Mouse (Mus musculus): ENCODE results near the gene Frmd6.

The Frmd6 gene

GRCm38 (mm10) chr12:70824729-70825650, at the start of gene Frmd6:
Gene Frmd6, plus strand, starts transcription at chr12:70825514.
- DNase-seq (ENCODE audit: low read depth, low spot score) = peak; percentile 90

GRCm38 (mm10) chr12:70775609-70776008, 49.7 kb upstream of the Frmd6 start:
- no peak for DNase-seq (ENCODE audit: low read depth, low spot score)

DNA sequence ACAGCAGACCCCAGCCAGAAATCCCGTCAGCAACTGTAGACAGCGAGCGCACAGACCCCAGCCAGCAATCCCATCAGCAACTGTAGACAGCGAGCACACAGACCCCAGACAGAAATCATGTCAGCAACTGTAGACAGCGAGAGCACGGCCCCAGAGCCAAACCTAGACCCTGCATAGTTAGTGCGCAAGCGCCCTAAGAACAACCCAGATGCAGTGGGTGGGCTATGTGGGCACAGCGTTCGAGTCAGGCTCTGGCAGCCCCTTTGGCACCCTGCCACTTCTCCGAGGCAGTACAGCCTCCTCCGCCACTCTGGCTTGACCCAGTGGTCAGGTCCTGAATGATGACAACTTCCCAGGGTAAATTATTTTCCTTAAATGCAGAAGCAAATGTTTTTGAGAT, 48.6 kb upstream of the Frmd6 start:
- no peak for DNase-seq (ENCODE audit: low read depth, low spot score)

- DNase-seq (ENCODE audit: low read depth, low spot score) = no peak
Measured at GRCm38 (mm10) chr12:70777466-70777865, 47.8 kb upstream of the Frmd6 start.

GRCm38 (mm10) chr12:70777866-70778265, 47.4 kb upstream of the Frmd6 start:
- peak; percentile 19 for DNase-seq (ENCODE audit: low read depth, low spot score)

DNA sequence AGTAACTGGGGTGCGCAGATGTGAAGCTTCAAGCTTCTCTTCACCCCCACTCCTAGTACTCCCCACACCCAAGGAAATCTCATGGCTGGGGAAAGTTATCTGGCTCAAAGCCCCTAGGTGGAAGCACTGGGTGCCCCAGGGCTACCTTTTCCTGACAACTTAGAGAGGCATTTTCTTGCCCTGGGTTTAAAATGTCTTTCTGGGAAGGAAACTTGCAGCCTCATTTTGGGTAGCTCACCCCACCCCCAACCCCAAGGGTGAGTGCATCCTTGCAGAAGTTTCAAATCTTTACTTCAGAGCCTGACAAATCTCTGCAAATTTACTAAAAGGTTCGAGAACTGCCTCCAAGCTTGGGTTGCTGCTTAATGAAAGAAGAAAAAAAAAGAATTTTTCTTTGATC, 47.0 kb upstream of the Frmd6 start:
- DNase-seq (ENCODE audit: low read depth, low spot score) = peak; percentile 42

DNA sequence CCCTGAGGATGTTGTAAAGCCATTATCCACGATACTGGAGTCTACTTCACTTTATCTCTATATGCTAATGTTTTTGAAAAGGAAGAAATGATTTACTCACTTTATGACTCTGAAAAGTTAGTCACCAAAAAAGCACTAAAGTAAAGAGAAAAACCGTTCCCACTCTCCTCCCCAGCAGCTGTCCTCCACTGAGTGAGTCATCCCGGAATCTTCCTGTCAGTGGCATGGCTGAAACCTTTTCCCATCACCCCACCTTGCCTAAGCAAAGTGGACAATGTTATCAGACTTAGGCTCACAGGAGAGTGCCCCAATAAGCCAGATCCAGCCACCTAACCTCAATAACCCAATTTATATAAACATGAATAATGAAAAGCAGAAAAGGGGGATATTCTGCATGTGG, 46.6 kb upstream of the Frmd6 start:
- DNase-seq (ENCODE audit: low read depth, low spot score) = peak; percentile 76

- no peak for DNase-seq (ENCODE audit: low read depth, low spot score)
Measured at GRCm38 (mm10) chr12:70783049-70783448, 42.3 kb upstream of the Frmd6 start.

DNA sequence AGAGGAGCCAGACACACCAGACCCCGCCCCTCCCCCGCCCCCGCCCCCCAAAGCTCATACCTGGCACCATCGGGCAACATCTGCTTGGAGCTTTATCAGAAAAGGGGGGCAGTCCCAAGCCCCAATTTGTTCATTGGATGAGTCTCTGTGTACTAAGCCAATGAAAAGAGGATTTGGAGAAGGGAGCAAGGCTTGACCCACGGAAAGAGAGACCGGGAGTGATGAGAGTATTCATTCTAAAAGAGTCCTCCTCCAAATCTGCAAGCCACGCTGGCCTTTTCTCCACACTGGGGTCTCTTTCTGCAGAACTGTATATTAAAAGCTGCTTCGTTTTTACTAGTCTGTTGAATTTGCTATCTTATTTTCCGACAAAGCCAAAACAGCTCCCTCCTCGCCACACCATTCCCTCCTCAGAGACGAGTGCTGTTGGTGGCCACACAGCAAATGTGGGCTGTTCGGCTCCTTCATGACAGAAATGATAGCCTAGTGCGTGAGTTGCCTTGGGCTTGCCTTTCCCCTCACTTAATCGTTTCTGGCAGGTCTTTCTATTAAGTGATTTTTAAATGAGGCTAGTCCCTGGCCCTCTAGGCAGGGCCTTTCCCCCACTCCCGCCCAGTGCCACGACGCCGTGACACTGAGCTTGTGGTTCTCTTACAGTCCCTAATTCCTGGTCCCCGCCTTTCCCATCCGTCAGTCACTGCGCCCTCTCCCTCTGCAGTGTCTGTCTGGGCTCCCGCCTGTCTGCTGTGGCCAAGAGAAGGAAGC, 41.7 kb upstream of the Frmd6 start:
- no peak for DNase-seq (ENCODE audit: low read depth, low spot score)

GRCm38 (mm10) chr12:70784240-70784705, 41.0 kb upstream of the Frmd6 start:
- no peak for DNase-seq (ENCODE audit: low read depth, low spot score)

DNA sequence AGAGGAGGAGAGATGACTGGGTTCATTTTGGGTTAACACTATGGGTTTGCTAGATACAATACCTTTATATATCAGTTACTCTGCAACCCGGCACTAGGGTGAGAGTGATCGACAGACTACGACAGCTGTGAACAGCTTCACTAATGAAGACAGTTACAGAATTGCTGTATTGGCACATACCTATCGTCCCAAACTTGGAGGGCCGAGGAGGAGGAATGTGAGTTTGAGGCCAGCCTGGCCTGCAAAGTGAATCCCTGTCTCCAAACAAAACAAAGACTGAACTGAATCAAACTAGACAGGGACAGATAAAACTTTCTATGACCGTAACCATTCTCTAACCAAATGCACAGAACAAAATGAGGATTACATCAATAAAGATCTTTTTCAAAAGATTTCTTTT, 36.0 kb upstream of the Frmd6 start:
- DNase-seq (ENCODE audit: low read depth, low spot score) = no peak

DNA sequence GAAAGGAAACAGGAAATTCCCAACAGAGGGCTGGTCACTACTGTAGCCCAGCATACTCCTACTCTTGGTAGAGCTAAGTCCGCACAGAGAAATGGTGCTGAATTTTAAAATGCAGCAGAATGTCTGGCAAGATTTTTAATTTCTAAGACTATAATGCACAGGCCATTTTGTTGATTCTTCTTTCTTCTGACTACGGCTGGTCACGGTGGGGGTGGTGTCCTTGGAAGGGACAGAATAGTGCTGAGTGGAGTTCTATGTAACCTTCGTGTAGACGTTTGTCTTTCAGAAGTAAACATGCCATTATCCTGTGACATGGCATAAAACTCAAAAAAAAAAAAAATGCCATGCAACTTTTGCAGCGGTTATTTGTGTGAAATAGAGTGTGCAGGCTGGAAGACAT, 32.0 kb upstream of the Frmd6 start:
- no peak for DNase-seq (ENCODE audit: low read depth, low spot score)

GRCm38 (mm10) chr12:70794543-70795388, 30.5 kb upstream of the Frmd6 start:
- DNase-seq (ENCODE audit: low read depth, low spot score) = peak; percentile 95

GRCm38 (mm10) chr12:70795389-70795711, 30.0 kb upstream of the Frmd6 start:
- DNase-seq (ENCODE audit: low read depth, low spot score) = no peak

DNA sequence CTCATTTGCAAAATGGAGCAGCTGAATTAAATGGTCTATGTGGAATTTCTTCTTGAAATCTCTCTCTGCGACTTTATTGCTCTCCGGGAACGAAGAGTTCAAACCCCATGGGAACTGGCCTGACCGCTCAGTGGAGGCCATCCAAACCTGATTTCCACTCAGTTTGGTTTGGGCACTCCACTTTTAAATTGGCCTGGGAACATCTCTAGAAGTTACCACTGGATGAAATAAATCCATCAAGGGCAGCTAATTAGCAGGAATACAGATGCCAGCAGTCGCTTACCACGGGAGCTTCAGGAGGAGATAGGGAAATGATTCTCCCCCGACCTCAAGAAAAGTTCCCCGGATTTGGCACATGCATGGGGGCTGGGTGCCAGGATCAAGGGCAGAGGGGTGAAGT, 26.8 kb upstream of the Frmd6 start:
- no peak for DNase-seq (ENCODE audit: low read depth, low spot score)

DNA sequence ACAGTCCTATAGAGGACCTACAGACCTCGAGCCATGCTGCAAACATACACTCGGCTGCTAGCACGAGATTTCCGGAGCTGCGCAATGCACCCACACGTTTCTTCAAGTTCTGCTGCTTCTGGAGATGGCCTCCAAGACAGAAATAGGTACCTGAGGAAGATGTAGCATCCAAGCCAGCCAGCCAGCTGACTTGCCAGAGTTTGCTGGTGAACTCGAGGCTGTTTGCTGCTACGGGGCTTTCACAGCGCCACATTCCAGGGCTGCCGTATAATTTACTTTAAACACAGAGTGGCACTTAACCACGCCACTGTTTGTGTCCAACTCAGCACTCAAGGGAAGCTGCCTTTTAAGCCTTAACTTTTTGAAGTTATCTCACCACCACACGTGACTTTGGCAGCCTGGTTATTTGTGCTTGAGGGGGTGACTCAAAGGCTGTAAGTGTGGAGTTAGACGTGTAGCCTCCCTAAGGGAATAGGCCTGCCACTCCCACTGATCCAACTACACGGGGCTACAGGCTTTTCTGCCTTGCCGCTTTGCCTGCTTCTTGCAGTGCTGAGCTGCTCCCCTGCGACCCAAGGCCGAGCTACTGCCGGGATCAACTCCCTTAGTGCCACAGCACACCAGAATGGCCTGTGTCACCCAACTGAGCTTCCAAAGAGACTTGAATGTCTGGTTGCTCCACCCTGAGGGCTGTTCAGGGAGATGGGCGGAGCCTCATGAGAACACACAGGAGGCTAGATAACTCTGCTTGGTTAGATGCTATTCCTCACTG, 25.9 kb upstream of the Frmd6 start:
- DNase-seq (ENCODE audit: low read depth, low spot score) = peak; percentile 82

DNA sequence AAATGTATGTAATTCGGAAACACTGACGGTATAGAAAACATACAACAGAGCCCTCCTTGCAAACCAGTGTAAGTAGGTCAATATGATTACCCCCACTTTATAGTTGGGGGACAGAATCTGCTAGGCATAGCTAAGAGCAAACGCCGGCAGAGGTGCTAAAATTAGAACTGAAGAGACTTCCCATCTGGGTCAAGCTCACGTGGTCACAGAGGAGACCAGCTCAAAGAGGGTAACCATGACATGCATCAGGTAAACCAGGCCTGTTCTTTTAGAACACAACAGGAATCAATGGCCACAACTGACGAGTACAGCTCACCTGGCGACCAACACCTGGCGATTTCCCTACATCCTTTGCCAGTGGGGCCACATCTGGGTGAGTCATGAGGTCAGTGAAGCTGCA, 25.2 kb upstream of the Frmd6 start:
- no peak for DNase-seq (ENCODE audit: low read depth, low spot score)

DNA sequence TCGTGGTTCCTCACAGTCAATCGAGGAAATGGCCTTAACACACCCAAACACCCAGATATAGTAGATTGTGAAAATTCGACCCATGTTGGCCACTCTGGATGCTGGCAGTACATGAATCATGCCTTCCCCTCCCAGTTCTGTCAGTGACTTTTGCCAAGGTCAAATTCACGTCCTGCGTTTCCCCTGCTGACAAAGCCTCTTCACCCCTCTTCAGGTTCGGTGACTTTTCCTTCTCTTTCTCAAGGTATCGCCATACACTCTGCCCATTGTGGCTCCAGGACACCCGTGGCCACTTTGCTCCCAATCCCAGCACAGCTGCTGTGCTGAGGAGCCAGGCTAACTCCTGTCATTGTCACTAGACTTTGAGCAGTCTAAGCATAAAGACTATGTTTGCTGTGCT, 24.0 kb upstream of the Frmd6 start:
- no peak for DNase-seq (ENCODE audit: low read depth, low spot score)

DNA sequence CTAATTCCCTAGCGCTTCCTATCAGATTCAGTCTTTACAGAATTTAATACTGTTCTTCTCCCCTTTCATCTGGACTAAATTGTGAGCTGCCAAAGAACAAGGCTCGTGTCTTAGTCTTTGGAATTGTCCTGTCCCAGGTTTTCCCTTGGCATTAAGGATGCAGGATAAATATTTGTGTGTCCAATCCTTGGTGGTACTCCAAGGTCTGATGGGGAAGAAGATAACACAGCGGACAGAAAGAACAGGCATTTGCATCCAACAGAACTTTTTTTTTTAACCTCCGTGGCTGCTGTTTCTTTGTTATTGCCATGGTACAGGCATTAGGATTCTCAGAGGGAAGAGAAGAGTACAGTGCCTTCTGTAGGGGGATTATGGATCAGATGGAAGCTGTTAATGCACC, 21.8 kb upstream of the Frmd6 start:
- DNase-seq (ENCODE audit: low read depth, low spot score) = no peak

- DNase-seq (ENCODE audit: low read depth, low spot score) = peak; percentile 66
Measured at GRCm38 (mm10) chr12:70804989-70805388, 20.3 kb upstream of the Frmd6 start.

DNA sequence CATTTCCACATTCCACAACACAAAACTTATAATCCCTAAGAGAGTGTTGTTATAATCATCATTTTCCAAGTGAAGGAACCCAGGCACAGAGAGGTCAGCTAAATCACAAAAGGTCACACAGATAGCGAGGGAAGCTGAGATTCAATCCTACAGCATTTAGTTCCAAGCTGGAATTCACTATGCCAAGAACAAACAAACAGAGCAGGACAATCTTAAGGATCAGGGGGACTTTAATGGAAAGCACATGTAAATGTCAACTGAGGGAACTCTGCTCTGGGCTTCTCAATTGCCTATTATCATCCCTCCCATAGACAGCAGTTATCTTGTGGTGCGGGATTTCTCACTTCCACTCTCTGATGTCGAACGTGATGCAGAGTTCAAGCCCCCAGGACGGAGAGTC, 17.8 kb upstream of the Frmd6 start:
- DNase-seq (ENCODE audit: low read depth, low spot score) = no peak
